Mouse (Mus musculus) left cerebral cortex, adult 11 months (tissue): ENCODE data around the gene Vmn2r76.
"Not testable (repeated sequence)": the region's sequence is repeated elsewhere in the genome, so short reads cannot be mapped to it uniquely, and the experiment has no call there.

Experiments
- DNase-seq: peaks from one replicate; pipeline ENCODE4 v3.0.0; 2022; ENCODE audit warnings: low spot score

Vmn2r76 gene

DNA sequence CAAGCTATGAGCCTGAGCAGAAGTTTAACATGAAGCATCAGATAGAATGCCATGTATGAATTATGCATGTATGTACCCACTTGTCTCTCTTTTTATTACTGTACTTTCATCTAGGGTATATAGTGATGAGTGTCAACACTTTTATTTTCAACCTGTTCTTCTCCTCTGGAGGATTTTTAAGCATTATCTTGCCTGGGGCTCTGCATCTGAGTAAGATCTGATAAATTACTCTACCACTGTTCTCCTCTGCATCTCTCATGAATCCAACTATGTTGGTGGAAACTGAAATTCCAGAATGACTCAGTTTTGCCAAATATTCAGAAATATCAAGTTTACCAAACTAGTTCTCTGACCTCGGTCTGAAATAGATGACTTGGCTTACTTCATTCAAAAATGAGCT is at the start of gene Vmn2r76:
Gene Vmn2r76 (minus strand): TSS at position 101 of the 400 bp plus-strand sequence.
- no peak for DNase-seq

DNA sequence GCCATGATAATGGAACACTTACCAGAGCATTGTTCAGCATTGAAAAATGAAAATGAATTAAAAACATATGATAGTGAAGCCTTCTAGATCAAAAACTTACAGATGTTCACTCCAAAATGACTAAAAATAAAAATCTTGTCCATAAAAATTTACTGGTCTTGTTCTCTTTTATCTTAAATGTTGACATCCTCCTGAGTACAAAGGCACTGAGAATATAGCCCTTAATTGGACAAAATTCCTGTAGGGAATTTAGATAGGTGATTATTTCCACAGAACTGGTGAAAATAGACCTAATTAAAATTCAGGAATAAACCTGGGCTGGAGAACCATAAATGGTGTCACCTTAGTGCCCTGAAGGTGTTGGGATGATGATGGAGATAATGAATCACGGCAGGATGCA is 31.0 kb upstream of the Vmn2r76 start, which contains the start of gene Olfr310:
Gene Olfr310 (minus strand): TSS at position 101 of the 400 bp plus-strand sequence.
- no peak for DNase-seq

- DNase-seq: peak; percentile 2
These were observed 34.8 kb downstream of the Vmn2r76 start for GRCm38 (mm10) chr7:86211345-86211744.

DNA sequence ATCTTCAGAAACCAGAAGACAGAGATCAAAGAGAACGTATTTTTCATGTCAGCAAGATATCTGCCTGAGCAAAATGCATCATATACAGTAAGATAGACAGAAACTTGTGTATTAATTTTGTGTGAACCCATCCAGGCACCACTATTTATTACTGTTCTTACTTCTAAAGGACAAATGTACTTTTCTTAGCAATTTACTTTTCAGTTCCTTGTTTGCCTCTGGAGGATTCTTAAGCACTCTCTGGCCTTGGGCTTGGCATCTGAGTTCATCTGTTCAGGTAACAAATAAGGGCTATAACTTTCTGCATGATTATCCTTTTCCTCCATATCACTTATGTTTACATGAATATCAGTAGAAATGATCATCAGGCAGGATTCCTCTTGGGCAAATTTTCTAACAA is 74.4 kb downstream of the Vmn2r76 start, which contains the start of gene Vmn2r75:
Gene Vmn2r75 (minus strand): TSS at position 101 of the 400 bp plus-strand sequence.
- DNase-seq: not testable (repeated sequence)
